Comparison of ENCODE assay signal across 25 mouse cellular contexts in the genomic region with DNA sequence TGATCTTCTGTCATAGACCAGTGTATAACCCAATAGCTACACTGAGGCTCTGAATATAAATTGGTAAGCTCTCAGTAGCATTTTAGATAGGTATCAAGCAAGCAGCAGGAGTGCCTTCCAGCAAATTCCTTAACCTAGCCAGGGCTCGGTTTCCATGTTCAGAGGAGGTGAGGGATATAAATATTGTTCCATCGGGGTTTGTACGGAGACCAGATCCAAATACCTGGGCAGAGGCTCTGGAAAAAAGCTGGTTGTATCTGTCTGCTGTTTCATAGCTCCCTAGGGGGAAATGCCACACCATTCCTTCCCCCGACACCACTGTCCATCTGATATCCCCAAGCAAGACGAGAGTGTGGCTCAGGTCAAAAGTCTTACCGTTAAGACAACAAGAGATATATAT.
"Had no signal": no experiment of that assay in that cellular context is flagged by ENCODE, and none has a peak within 500 bp of the region (broad histone marks: within the 10 kb centered on the region; RNA-seq: fewer than 3 reads in every experiment).

No protein-coding gene starts in this region.

- H3K4me3 ChIP-seq: embryonic facial prominence, embryonic 10.5 days; embryonic facial prominence, embryonic 12.5 days; embryonic facial prominence, embryonic 13.5 days; embryonic facial prominence, embryonic 15.5 days; erythroblast, embryonic 14.5 days; forebrain, embryonic 10.5 days; forebrain, embryonic 12.5 days; forebrain, embryonic 13.5 days; forebrain, embryonic 15.5 days; heart, adult 2 months; heart, embryonic 10.5 days; heart, embryonic 12.5 days had no signal

- DNase-seq: cerebellum, adult 2 months; cerebellum, adult 8-10 months; cerebellum, adult 9-10 months; cerebellum, adult 9-11 months; cerebellum, postnatal 10 days; cerebellum, postnatal 14 days; cerebellum, postnatal 25 days; cerebellum, postnatal 36 days; embryo, embryonic 11 days; forebrain, postnatal 0 days; gastrocnemius, postnatal 14 days; heart, adult 11 months; heart, adult 18-20 months; heart, adult 2 months had no signal

- H3K27ac ChIP-seq: embryonic facial prominence, embryonic 10.5 days; embryonic facial prominence, embryonic 12.5 days; embryonic facial prominence, embryonic 13.5 days; embryonic facial prominence, embryonic 15.5 days; forebrain, embryonic 10.5 days; forebrain, embryonic 12.5 days; forebrain, embryonic 13.5 days; forebrain, embryonic 15.5 days; heart, adult 2 months; heart, embryonic 10.5 days had no signal
